Mouse (Mus musculus) lung, embryonic 14.5 days (tissue): ENCODE results near the gene Zfp36l2. TPM values are rescaled to one million over a fixed set of nuclear protein-coding genes. Genes with fewer than 3 reads are reported as not detected.
A peak's percentile ranks its signal among the peaks of the same experiment; 100 is the strongest.
"Not testable (repeated sequence)": the region's sequence is repeated elsewhere in the genome, so short reads cannot be mapped to it uniquely, and the experiment has no call there.

Experiments used
- ATAC-seq: fragments of 200-750 bp; cut with Nextera tagmentation; 2 replicates; pipeline ENCODE4 v1.8.0; 2017; ENCODE audit warnings: mild to moderate bottlenecking, moderate TSS enrichment, moderate library complexity; ENCODE audit not compliant: insufficient read depth
- DNase-seq: peaks from one replicate; pipeline ENCODE4 v3.0.0-alpha.2; 2015
- H3K27ac ChIP-seq: fragments of 300-500 bp; sonication (generic); 2 replicates; pipeline ENCODE4 v1.5.1; 2014; ENCODE audit warnings: low read depth, mild to moderate bottlenecking, moderate library complexity
- H3K27me3 ChIP-seq: fragments of 300-500 bp; sonication (generic); 2 replicates; pipeline ENCODE4 v1.6.1; 2014; ENCODE audit warnings: low read length, control low read depth; ENCODE audit not compliant: insufficient read depth
- H3K36me3 ChIP-seq: fragments of 300-500 bp; sonication (generic); 2 replicates; pipeline ENCODE4 v1.6.1; 2014; ENCODE audit warnings: control low read depth; ENCODE audit not compliant: insufficient read depth
- H3K4me1 ChIP-seq: fragments of 300-500 bp; sonication (generic); 2 replicates; pipeline ENCODE4 v1.6.1; 2014; ENCODE audit warnings: antibody characterized with exemption, control low read depth; ENCODE audit not compliant: insufficient read depth
- H3K4me2 ChIP-seq: fragments of 300-500 bp; sonication (generic); 2 replicates; pipeline ENCODE4 v1.6.1; 2014; ENCODE audit warnings: mild to moderate bottlenecking
- H3K4me3 ChIP-seq: fragments of 300-500 bp; sonication (generic); 2 replicates; pipeline ENCODE4 v1.5.1; 2014; ENCODE audit warnings: low read depth, low read length
- H3K9ac ChIP-seq: fragments of 300-500 bp; sonication (generic); 2 replicates; pipeline ENCODE4 v1.6.1; 2014
- H3K9me3 ChIP-seq: fragments of 300-500 bp; sonication (generic); 2 replicates; pipeline ENCODE4 v1.6.1; 2016; ENCODE audit warnings: low read depth, low read length, control low read depth
- CTCF ChIP-seq: IDR thresholded peaks from 2 replicates; pipeline ENCODE4 v1.5.1; 2016; ENCODE audit warnings: antibody characterized with exemption, low read depth
- WGBS: fragments of 180-500 bp; shearing (Covaris S2); extraction: QIAGEN DNeasy Blood & Tissue Kit; methylation state at CpG from one replicate; pipeline ENCODE4 v1.1.7; 2014; 5-methylcytosine and 5-hydroxymethylcytosine counted together
- polyA plus RNA-seq: library from polyadenylated mRNA; unstranded; fragments of >200 nt; fragmentation: Nextera tagmentation; extraction: Ambion mirVana; gene quantifications from 2 replicates; pipeline ENCODE4 v1.2.1, GENCODE M21; 2014

Zfp36l2 gene
- polyA plus RNA-seq, 1 experiment from 2014 or later: 21.9 TPM

DNA sequence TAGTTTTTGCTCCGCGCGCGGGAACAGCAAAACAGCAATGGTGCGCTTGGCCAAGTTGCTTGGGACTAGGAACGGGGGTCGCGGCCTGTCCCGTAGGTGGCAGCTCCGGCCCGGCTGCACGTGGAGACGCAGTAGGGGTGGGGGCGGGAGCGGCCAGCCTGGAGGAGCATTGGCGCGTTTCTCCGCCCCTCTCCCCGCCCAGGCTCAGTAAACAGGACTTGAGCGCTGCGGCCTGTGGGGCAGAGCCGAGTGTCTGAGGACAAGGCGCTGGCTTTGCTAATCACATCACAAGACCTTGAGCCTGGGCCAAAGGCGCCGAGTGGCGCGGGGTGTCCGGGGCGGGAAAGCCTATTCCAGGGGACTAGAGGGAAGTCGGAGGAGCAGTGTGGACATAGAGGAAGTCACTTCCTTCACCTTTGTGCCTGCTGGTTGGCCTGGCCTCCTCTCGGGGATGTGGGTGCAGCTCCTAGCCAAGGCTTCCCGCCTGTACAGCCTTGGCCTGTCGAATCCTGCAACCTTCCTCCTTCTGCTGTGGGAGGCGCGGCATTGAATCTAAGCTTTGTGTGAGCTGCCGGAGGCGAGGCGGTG, 721 bp upstream of the Zfp36l2 start:
- H3K9ac ChIP-seq: peak overlapping the region; percentile 84
- peak; percentile 91 for ATAC-seq
- DNase-seq: peak; percentile 97
- peak; percentile 18; the same call in 1 of the 2 replicates for TF ChIP-seq CTCF
- H3K27ac ChIP-seq: peak overlapping the region; percentile 99
- no peaks in the 10 kb centered on the region for H3K27me3 ChIP-seq
- peaks cover 9% of the 10 kb centered on the region for H3K4me1 ChIP-seq
- no peaks in the 10 kb centered on the region for H3K9me3 ChIP-seq
- H3K36me3 ChIP-seq: peaks cover 35% of the 10 kb centered on the region
- peak overlapping the region; percentile 96 for H3K4me2 ChIP-seq
- WGBS: under 1% methylated on average over 38 of the region's 38 CpGs
- peak overlapping the region; percentile 93 for H3K4me3 ChIP-seq

DNA sequence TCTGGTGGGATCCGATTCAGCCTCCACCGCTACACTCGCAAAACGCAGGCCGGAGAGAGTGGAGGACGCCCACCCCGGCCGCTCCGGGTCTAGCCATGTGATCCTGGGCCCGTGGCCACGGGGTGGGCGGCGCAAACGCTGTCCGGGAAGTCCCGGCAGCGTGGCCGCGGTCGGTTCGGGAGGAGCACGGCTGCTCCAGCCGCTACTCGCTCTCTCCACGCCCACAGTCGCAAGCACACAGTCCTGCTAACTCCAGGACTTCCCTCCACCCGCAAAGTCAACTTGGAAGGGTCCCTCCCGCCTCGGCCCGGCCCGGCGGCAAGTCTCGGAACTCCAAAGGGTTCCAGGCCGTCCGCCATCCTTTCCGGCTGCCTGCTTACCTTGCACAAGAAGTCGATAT, 483 bp downstream of the Zfp36l2 start:
- peak overlapping the region; percentile 93 for H3K4me3 ChIP-seq
- H3K4me1 ChIP-seq: peaks cover 21% of the 10 kb centered on the region
- not testable (repeated sequence) for DNase-seq, H3K27me3 ChIP-seq, H3K9me3 ChIP-seq
- peak overlapping the region; percentile 96 for H3K4me2 ChIP-seq
- peak overlapping the region; percentile 98 for H3K9ac ChIP-seq
- 1% methylated on average over 7 of the region's 37 CpGs for WGBS
- H3K27ac ChIP-seq: peak overlapping the region; percentile 99
- ATAC-seq: peak; percentile 28
- peaks cover 30% of the 10 kb centered on the region for H3K36me3 ChIP-seq

DNA sequence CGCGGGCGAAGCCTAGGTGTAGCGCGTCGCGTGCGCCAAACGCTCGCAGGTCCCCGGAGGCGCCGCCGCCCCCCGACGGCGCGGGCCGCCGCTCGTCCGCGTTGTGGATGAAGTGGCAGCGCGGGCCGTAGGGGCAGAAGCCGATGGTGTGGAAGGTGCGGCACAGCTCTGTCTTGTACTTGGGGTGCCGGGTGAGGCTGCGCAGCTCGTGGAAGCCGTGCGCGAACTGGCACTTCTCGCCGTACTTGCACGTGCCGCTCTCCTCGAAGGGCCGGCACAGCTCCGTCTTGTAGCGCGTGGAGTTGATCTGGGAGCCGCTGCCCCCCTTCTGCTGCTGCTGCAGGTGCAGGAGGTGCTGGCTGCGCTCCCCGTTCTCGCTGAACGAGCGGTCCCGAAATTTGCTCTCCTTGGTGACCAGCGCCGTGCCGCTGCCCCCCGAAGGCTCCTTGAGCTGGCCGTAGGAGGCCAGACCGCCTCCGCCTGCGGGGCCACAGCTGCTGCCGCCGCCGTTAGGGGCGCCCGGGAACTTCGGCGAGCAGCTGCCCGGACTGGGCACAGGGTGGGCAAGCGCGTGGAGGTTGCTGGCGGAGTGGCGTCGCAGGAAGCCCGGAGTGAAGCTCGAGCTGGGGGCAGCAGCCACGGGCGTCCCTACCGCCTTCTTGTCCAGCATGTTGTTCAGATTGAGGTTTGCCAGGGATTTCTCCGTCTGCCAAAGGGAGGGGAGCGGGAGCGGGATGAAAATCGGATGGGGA, 1.1 kb downstream of the Zfp36l2 start:
- Histone ChIP-seq H3K27ac (peak overlapping the region; percentile 97), H3K36me3 (peaks cover 24% of the 10 kb centered on the region), H3K27me3 (no peaks in the 10 kb centered on the region), H3K9ac (peak overlapping the region; percentile 98), H3K4me3 (peak overlapping the region; percentile 93), H3K4me2 (peak overlapping the region; percentile 77), H3K4me1 (peaks cover 23% of the 10 kb centered on the region), H3K9me3 (no peaks in the 10 kb centered on the region)
- DNase-seq (peak; percentile 68), ATAC-seq (no peak)
- WGBS: under 1% methylated on average over 80 of the region's 80 CpGs
- TF ChIP-seq CTCF: peak; percentile 21; the same call in 1 of the 2 replicates

DNA sequence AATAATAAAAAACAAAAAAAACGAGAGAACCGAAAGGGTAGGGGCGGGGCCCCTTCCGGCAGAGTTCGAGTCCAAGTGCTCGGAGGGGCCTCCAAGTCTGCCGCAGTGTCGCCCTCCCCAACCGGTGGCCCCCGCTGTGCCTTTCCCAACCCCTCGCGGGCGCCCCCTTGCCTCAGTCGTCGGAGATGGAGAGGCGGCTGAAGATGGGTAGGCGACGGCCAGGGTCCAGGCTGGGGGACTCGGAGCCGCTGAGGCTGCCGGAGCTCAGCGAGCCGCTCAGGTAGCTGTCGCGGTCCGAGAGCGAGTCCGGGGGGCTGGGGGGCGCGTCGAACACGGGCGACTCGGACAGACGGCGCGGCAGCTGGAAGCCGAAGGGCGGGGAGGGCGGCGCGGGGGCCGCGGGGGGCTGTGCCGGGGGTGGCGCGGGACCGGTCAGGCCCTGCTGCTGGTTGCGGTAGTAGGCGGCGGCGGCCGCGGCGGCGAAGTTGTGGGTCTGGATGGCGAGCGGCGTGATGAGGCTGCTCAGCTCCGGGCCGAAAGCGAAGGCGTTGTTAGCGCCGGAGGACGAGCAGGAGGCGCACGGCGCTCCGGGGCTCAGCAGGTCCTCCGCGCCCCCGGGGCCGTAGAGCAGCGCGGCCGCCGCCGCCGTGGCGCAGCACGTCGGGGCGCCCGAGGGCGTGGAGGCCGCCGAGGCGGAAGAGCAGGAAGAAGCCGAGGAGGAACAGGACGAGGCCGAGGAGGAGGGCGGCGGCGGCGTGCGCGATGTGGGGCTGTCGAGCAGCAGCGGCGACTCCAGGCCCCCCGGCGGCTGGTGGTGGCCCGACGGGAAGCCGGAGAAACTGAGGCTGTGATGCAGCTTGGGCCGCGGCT, 1.9 kb downstream of the Zfp36l2 start:
- Histone ChIP-seq H3K4me2 (peak overlapping the region; percentile 77), H3K36me3 (peaks cover 21% of the 10 kb centered on the region), H3K4me3 (peak overlapping the region; percentile 93), H3K27me3 (no peaks in the 10 kb centered on the region), H3K4me1 (peaks cover 30% of the 10 kb centered on the region), H3K9me3 (no peaks in the 10 kb centered on the region), H3K9ac (peak overlapping the region; percentile 98), H3K27ac (peak overlapping the region; percentile 97)
- ATAC-seq (no peak), DNase-seq (peak; percentile 84)
- under 1% methylated on average over 106 of the region's 108 CpGs for WGBS
- TF ChIP-seq CTCF: peak; percentile 60

DNA sequence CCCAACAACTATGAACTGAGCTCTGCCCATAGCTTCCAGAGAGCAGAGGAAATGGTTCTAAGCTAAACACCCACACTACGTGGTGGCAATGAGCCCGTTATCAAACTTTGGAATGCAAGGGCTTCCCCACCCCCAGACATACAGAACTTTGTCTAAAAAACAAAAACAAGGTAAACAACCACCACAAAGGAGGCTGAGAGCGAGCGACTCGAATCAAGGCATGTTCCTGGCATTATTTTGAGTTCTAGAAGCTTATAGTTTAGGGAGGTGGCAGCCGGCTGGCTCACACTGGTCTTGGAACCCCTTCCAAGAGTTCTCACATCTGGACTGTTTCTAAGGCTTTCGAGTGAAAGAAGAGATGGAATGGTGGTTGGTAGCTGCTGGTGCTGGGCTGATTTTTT, 2.7 kb downstream of the Zfp36l2 start:
- 2% methylated on average over 7 of the region's 7 CpGs for WGBS
- ATAC-seq: no peak
- peak overlapping the region; percentile 97 for H3K27ac ChIP-seq
- no peak for TF ChIP-seq CTCF
- H3K4me2 ChIP-seq: peak overlapping the region; percentile 77
- peaks cover 35% of the 10 kb centered on the region for H3K4me1 ChIP-seq
- peak overlapping the region; percentile 98 for H3K9ac ChIP-seq
- peaks cover 21% of the 10 kb centered on the region for H3K36me3 ChIP-seq
- H3K4me3 ChIP-seq: peak overlapping the region; percentile 93
- no peaks in the 10 kb centered on the region for H3K9me3 ChIP-seq
- no peaks in the 10 kb centered on the region for H3K27me3 ChIP-seq
- peak; percentile 68 for DNase-seq

DNA sequence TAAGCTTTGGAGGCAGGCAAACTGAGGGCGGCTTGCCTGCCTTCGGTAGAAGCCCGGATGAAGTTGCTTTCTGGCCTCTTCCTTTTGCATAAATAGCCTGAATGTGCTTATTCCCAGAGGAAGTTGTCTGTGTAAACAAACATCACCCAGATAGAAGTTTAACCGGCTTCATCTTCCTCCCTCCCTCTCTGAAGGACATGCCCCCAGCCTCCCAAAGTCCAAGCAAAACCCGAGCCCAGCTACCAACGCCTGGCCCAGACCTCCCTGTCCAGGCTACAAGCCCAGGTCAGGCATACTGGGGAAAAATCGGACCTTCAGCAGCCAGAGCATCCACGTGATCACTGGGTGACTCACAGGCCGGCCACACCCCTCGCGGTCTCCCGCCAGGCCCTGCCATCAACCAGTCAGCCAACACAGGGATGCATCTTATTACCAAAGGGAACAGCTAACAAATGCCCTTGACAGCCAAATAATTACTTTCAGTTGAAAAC, 4.4 kb downstream of the Zfp36l2 start:
- Histone ChIP-seq H3K9me3 (no peaks in the 10 kb centered on the region), H3K4me2 (peak overlapping the region; percentile 56), H3K4me3 (peak overlapping the region; percentile 34), H3K27me3 (no peaks in the 10 kb centered on the region), H3K4me1 (peaks cover 30% of the 10 kb centered on the region), H3K27ac (peak overlapping the region; percentile 89), H3K36me3 (peaks cover 21% of the 10 kb centered on the region), H3K9ac (peak overlapping the region; percentile 40)
- DNase-seq: peak; percentile 89
- no peak for TF ChIP-seq CTCF
- ATAC-seq: peak; percentile 10
- 3% methylated on average over 12 of the region's 12 CpGs for WGBS
